Mouse (Mus musculus) neural tube, embryonic 14.5 days (tissue): ENCODE measurements around the gene Isg15. TPM values are rescaled to one million over a fixed set of nuclear protein-coding genes. Genes with fewer than 3 reads are reported as not detected.

Experiments
- ATAC-seq: fragments of 200-750 bp; cut with Nextera tagmentation; 2 replicates; pipeline ENCODE4 v1.8.0; 2017; ENCODE audit warnings: low read depth, mild to moderate bottlenecking, moderate TSS enrichment, moderate library complexity
- H3K27ac ChIP-seq: fragments of 300-500 bp; sonication (generic); 2 replicates; pipeline ENCODE4 v1.5.1; 2014; ENCODE audit warnings: low read depth, mild to moderate bottlenecking, control low read depth, low read length, moderate library complexity, mixed read lengths
- H3K27me3 ChIP-seq: fragments of 300-500 bp; sonication (generic); 2 replicates; pipeline ENCODE4 v1.6.1; 2014; ENCODE audit warnings: low read length; ENCODE audit not compliant: control insufficient read depth, insufficient read depth
- H3K36me3 ChIP-seq: fragments of 300-500 bp; sonication (generic); 2 replicates; pipeline ENCODE4 v1.6.1; 2014; ENCODE audit warnings: low read length, mixed read lengths; ENCODE audit not compliant: control insufficient read depth, insufficient read depth
- H3K4me1 ChIP-seq: fragments of 300-500 bp; sonication (generic); 2 replicates; pipeline ENCODE4 v1.6.1; 2014; ENCODE audit warnings: low read length; ENCODE audit not compliant: control insufficient read depth, insufficient read depth
- H3K4me2 ChIP-seq: fragments of 300-500 bp; sonication (generic); 2 replicates; pipeline ENCODE4 v1.6.1; 2014; ENCODE audit warnings: mild to moderate bottlenecking, low read depth, low read length, control low read depth
- H3K4me3 ChIP-seq: fragments of 300-500 bp; sonication (generic); 2 replicates; pipeline ENCODE4 v1.5.1; 2014; ENCODE audit warnings: low read depth, low read length, control low read depth, mixed read lengths
- H3K9ac ChIP-seq: fragments of 300-500 bp; sonication (generic); replicated peaks from 2 replicates; pipeline ENCODE4 v1.6.1; 2014; ENCODE audit warnings: low read depth, mild to moderate bottlenecking, control low read depth, low read length, mixed read lengths
- H3K9me3 ChIP-seq: fragments of 300-500 bp; sonication (generic); 2 replicates; pipeline ENCODE4 v1.6.1; 2016; ENCODE audit warnings: low read length; ENCODE audit not compliant: control insufficient read depth
- WGBS: fragments of 180-500 bp; shearing (Covaris S2); extraction: QIAGEN DNeasy Blood & Tissue Kit; methylation state at CpG from one replicate; pipeline ENCODE4 v1.1.7; 2014; 5-methylcytosine and 5-hydroxymethylcytosine counted together
- polyA plus RNA-seq: library from polyadenylated mRNA; unstranded; fragments of >200 nt; fragmentation: Nextera tagmentation; extraction: Ambion mirVana; gene quantifications from 2 replicates; pipeline ENCODE4 v1.2.1, GENCODE M21; 2014

Gene Isg15
- polyA plus RNA-seq, 1 experiment from 2014 or later: 1.2 TPM

GRCm38 (mm10) chr4:156208872-156209271, 8.3 kb upstream of the Isg15 start:
- Histone ChIP-seq H3K27ac (no peak overlapping the region), H3K9ac (no peak overlapping the region), H3K4me3 (no peak overlapping the region), H3K4me1 (peaks cover 4% of the 10 kb centered on the region; the same call in 1 of the 2 replicates), H3K36me3 (no peaks in the 10 kb centered on the region), H3K4me2 (no peak overlapping the region), H3K9me3 (no peaks in the 10 kb centered on the region), H3K27me3 (no peaks in the 10 kb centered on the region; the same call in 1 of the 2 replicates)
- 94% methylated on average over 4 of the region's 4 CpGs for WGBS
- no peak for ATAC-seq

- peak overlapping the region; percentile 58; the same call in 1 of the 2 replicates for H3K27ac ChIP-seq
- H3K4me3 ChIP-seq: peak overlapping the region; percentile 57
- 0% methylated on average over 49 of the region's 49 CpGs for WGBS
- peak overlapping the region; percentile 94 for H3K4me2 ChIP-seq
- ATAC-seq: peak; percentile 58
- H3K27me3 ChIP-seq: no peaks in the 10 kb centered on the region; the same call in 1 of the 2 replicates
- H3K9me3 ChIP-seq: no peaks in the 10 kb centered on the region
- H3K9ac ChIP-seq: peak overlapping the region; percentile 58
- H3K4me1 ChIP-seq: peaks cover 7% of the 10 kb centered on the region; the same call in 1 of the 2 replicates
- no peaks in the 10 kb centered on the region for H3K36me3 ChIP-seq
Observed at GRCm38 (mm10) chr4:156203413-156204131, 3.0 kb upstream of the Isg15 start.

- H3K27me3 ChIP-seq: no peaks in the 10 kb centered on the region; the same call in 1 of the 2 replicates
- no peaks in the 10 kb centered on the region for H3K36me3 ChIP-seq
- no peaks in the 10 kb centered on the region for H3K9me3 ChIP-seq
- peak within 1 kb of the TSS; percentile 58 for H3K9ac ChIP-seq
- ATAC-seq: peak; percentile 79
- peak within 1 kb of the TSS; percentile 57 for H3K4me3 ChIP-seq
- H3K4me1 ChIP-seq: peaks cover 7% of the 10 kb centered on the region; the same call in 1 of the 2 replicates
- peak within 1 kb of the TSS; percentile 58 for H3K27ac ChIP-seq
- under 1% methylated on average over 32 of the region's 39 CpGs for WGBS
- peak within 1 kb of the TSS; percentile 94 for H3K4me2 ChIP-seq
Observed at GRCm38 (mm10) chr4:156203001-156203412, 2.4 kb upstream of the Isg15 start, which contains the start of gene AW011738. Gene AW011738, plus strand, starts transcription at chr4:156203304.

GRCm38 (mm10) chr4:156202462-156202893, 1.9 kb upstream of the Isg15 start:
- H3K27me3 ChIP-seq: no peaks in the 10 kb centered on the region; the same call in 1 of the 2 replicates
- peak overlapping the region; percentile 58 for H3K27ac ChIP-seq
- H3K9me3 ChIP-seq: no peaks in the 10 kb centered on the region
- 43% methylated on average over 12 of the region's 12 CpGs for WGBS
- peak overlapping the region; percentile 57 for H3K4me3 ChIP-seq
- H3K9ac ChIP-seq: peak overlapping the region; percentile 58
- H3K4me1 ChIP-seq: peaks cover 7% of the 10 kb centered on the region; the same call in 1 of the 2 replicates
- ATAC-seq: no peak
- H3K4me2 ChIP-seq: peak overlapping the region; percentile 94
- no peaks in the 10 kb centered on the region for H3K36me3 ChIP-seq

GRCm38 (mm10) chr4:156197829-156198205, 2.8 kb downstream of the Isg15 start:
- peak; percentile 92 for ATAC-seq
- WGBS: under 1% methylated on average over 23 of the region's 26 CpGs
- H3K4me2 ChIP-seq: peak overlapping the region; percentile 68
- peak overlapping the region; percentile 94 for H3K27ac ChIP-seq
- peak overlapping the region; percentile 86 for H3K9ac ChIP-seq
- peak overlapping the region; percentile 87 for H3K4me3 ChIP-seq
- peaks cover 35% of the 10 kb centered on the region for H3K4me1 ChIP-seq
- H3K9me3 ChIP-seq: no peaks in the 10 kb centered on the region
- no peaks in the 10 kb centered on the region; the same call in 1 of the 2 replicates for H3K36me3 ChIP-seq
- no peaks in the 10 kb centered on the region for H3K27me3 ChIP-seq

- Histone ChIP-seq H3K4me1 (peaks cover 35% of the 10 kb centered on the region), H3K27ac (peak within 1 kb of the TSS; percentile 94), H3K9me3 (no peaks in the 10 kb centered on the region), H3K9ac (peak within 1 kb of the TSS; percentile 86), H3K36me3 (no peaks in the 10 kb centered on the region; the same call in 1 of the 2 replicates), H3K4me2 (peak within 1 kb of the TSS; percentile 68), H3K27me3 (no peaks in the 10 kb centered on the region), H3K4me3 (peak within 1 kb of the TSS; percentile 87)
- peak; percentile 76 for ATAC-seq
- 0% methylated on average over 11 of the region's 88 CpGs for WGBS
Observed at GRCm38 (mm10) chr4:156197131-156197828, 3.3 kb downstream of the Isg15 start, which contains the start of gene Agrn. Gene Agrn, minus strand, starts transcription at chr4:156197488.

- peak; percentile 4; the same call in 1 of the 2 replicates for ATAC-seq
- Histone ChIP-seq H3K27ac (peak overlapping the region; percentile 76), H3K4me2 (peak overlapping the region; percentile 68), H3K27me3 (no peaks in the 10 kb centered on the region), H3K9me3 (no peaks in the 10 kb centered on the region), H3K9ac (peak overlapping the region; percentile 86), H3K4me3 (peak overlapping the region; percentile 87), H3K4me1 (peaks cover 35% of the 10 kb centered on the region), H3K36me3 (no peaks in the 10 kb centered on the region; the same call in 1 of the 2 replicates)
- WGBS: 2% methylated on average over 35 of the region's 35 CpGs
Observed at GRCm38 (mm10) chr4:156195927-156196870, 4.4 kb downstream of the Isg15 start.

- no peaks in the 10 kb centered on the region; the same call in 1 of the 2 replicates for H3K36me3 ChIP-seq
- peak overlapping the region; percentile 68; the same call in 1 of the 2 replicates for H3K4me2 ChIP-seq
- no peak overlapping the region for H3K4me3 ChIP-seq
- H3K27me3 ChIP-seq: no peaks in the 10 kb centered on the region
- 35% methylated on average over 6 of the region's 6 CpGs for WGBS
- H3K27ac ChIP-seq: no peak overlapping the region
- ATAC-seq: no peak
- no peaks in the 10 kb centered on the region for H3K9me3 ChIP-seq
- peaks cover 39% of the 10 kb centered on the region for H3K4me1 ChIP-seq
- no peak overlapping the region for H3K9ac ChIP-seq
Observed at GRCm38 (mm10) chr4:156194346-156194745, 6.3 kb downstream of the Isg15 start.
